Mouse (Mus musculus) brain, embryonic 14.5 days (tissue): ENCODE data around the gene Mgat2.

Experiments
- CTCF ChIP-seq: fragments of 200-500 bp; IDR thresholded peaks from 2 replicates; pipeline ENCODE4 v1.5.1; 2012; ENCODE audit warnings: inconsistent platforms, mild to moderate bottlenecking, moderate library complexity, borderline replicate concordance; ENCODE audit not compliant: insufficient read depth, insufficient read length; ENCODE audit errors: extremely low read depth
- POLR2A ChIP-seq: fragments of 200-500 bp; IDR thresholded peaks from 2 replicates; pipeline ENCODE4 v1.6.1; 2012; ENCODE audit warnings: mild to moderate bottlenecking, inconsistent platforms, borderline replicate concordance; ENCODE audit not compliant: poor library complexity, insufficient read depth, insufficient read length, severe bottlenecking; ENCODE audit errors: extremely low read depth

- no peak for TF ChIP-seq CTCF
- no peak for TF ChIP-seq POLR2A
These were observed 24.6 kb downstream of the Mgat2 start for GRCm38 (mm10) chr12:69208520-69208919.
